Mouse (Mus musculus): ENCODE data around the gene Ceacam15. TPM values are rescaled to one million over a fixed set of nuclear protein-coding genes. Genes with fewer than 3 reads are reported as not detected.

Gene Ceacam15
- polyA plus RNA-seq (2017; shearing (Covaris generic)), result 1.7 TPM

DNA sequence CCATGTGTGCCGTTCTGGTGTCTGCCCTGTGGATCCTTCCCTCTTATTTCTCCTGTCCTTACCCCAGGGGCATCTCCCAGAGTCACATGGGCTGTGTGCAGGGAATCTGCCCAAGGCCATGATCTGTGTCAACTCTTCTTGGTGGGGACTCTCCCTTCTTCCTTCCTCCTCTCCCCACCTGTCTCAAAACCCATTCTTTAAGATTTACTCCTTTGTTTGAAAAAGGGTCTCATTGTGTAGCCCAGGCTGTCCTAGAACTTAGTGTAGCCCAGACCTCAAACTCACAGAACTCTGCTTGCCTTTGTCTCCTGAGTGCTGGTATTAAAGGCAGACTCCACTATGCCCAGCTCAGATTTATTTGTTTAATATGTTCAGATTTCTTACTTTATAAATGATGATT lies at the start of gene Ceacam15:
TSS of gene Ceacam15 (minus strand) at position 101 of the 400 bp plus-strand sequence.

DNA sequence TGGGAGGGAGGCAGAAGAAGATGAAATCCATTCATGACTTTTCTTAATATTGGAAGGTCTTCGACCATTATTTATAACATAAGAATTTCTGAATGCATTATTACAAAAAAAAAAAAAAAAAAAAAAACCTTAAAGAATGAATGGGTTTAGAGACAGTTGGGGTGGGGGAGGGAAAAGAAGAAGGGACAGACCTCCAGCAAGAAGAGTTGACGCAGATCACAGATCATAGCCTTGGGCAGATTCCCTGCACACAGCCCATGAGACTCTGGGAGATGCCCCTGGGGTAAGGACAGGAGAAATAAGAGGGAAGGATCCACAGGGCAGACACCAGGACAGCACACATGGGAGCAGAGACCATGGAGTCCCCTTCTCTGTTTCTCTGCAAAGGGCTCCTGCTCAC lies 46.1 kb upstream of the Ceacam15 start, which contains the start of gene Ceacam9:
TSS of gene Ceacam9 (plus strand) at position 301 of the 400 bp plus-strand sequence.

Other genes starting within 250 kb of the Ceacam15 start
- gene Tmem160, start 222.9 kb downstream of the Ceacam15 start, polyA plus RNA-seq (2017; shearing (Covaris generic)), result 10.9 TPM
- not detected for gene Npas1, start 198.0 kb downstream of the Ceacam15 start, polyA plus RNA-seq (2017; shearing (Covaris generic))
- 4.8 TPM for gene Arhgap35, start 60.7 kb downstream of the Ceacam15 start, polyA plus RNA-seq (2017; shearing (Covaris generic))
- not detected for gene Ceacam9, start 46.2 kb upstream of the Ceacam15 start, polyA plus RNA-seq (2017; shearing (Covaris generic))
- gene Ap2s1, start 62.7 kb upstream of the Ceacam15 start, polyA plus RNA-seq (2017; shearing (Covaris generic)), result 207 TPM
- 99.6 TPM for gene Slc1a5, start 105.6 kb upstream of the Ceacam15 start, polyA plus RNA-seq (2017; shearing (Covaris generic))
- 25.3 TPM for gene Strn4, start 140.2 kb upstream of the Ceacam15 start, polyA plus RNA-seq (2017; shearing (Covaris generic))
- 6.5 TPM for gene Fkrp, start 141.0 kb upstream of the Ceacam15 start, polyA plus RNA-seq (2017; shearing (Covaris generic))
- 242 TPM for gene Prkd2, start 167.2 kb upstream of the Ceacam15 start, polyA plus RNA-seq (2017; shearing (Covaris generic))
- not detected for gene Dact3, start 199.6 kb upstream of the Ceacam15 start, polyA plus RNA-seq (2017; shearing (Covaris generic))
- gene Gng8, start 216.1 kb upstream of the Ceacam15 start, polyA plus RNA-seq (2017; shearing (Covaris generic)), result not detected
- gene Ptgir, start 230.8 kb upstream of the Ceacam15 start, polyA plus RNA-seq (2017; shearing (Covaris generic)), result 8.3 TPM
- gene Calm3, start 248.4 kb upstream of the Ceacam15 start, polyA plus RNA-seq (2017; shearing (Covaris generic)), result 71.9 TPM